Mouse (Mus musculus): Measurements from ENCODE around the gene Glp1r. TPM values are rescaled to one million over a fixed set of nuclear protein-coding genes. Genes with fewer than 3 reads are reported as not detected.

Glp1r gene
- polyA plus RNA-seq, 1 experiment: 0.49 TPM

DNA sequence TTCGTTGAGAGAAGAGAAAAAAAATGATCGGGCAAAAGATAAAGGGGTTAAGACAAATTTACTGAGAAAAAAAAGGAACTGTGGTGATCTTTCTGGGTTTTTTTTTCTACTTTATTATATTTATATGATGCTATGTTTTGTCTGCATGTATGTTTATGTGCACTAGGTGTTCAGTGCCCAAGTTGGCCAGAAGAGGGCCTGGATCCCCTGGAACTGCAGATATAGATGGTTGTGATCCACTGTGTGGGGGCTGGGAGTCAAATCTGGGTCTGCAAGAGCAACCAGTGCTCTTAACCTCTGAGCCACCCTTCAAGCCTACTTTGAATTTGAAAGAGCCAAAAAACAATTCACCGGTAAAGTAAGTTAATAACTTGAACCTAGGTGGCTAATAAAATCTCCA, 21.2 kb upstream of the Glp1r start:
- no peak for DNase-seq (ENCODE audit: low read depth)
- TF ChIP-seq CTCF (IDR thresholded peaks at IDR 0.05; ENCODE audit: borderline replicate concordance, extremely low read depth, insufficient read depth, insufficient read length) (no peak), POLR2A (IDR thresholded peaks at IDR 0.05; ENCODE audit: borderline replicate concordance, extremely low read depth, insufficient read depth, insufficient read length, poor library complexity, severe bottlenecking) (no peak)

DNA sequence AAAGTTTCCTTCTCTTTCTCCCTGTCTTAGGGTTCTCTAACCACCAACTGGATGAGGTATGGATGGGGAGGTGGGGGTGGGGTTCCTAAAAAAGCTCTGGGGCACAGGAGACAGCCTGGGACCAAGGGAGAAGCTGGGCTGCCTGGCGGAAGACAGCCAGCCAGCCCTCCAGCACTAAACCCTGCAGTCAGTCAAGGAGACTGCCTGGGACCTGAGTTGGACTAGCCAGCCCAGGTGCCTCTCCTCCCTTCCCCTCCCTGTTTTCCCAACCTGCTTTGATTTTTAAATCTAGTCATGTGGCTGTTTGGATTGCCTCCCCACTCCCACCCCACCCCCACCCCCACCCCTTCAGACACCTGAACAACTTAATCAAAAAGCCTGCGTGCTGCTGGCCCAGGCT, 20.6 kb upstream of the Glp1r start:
- no peak for DNase-seq (ENCODE audit: low read depth)
- TF ChIP-seq CTCF (IDR thresholded peaks at IDR 0.05; ENCODE audit: borderline replicate concordance, extremely low read depth, insufficient read depth, insufficient read length): no peak
- TF ChIP-seq POLR2A (IDR thresholded peaks at IDR 0.05; ENCODE audit: borderline replicate concordance, extremely low read depth, insufficient read depth, insufficient read length, poor library complexity, severe bottlenecking): no peak

DNA sequence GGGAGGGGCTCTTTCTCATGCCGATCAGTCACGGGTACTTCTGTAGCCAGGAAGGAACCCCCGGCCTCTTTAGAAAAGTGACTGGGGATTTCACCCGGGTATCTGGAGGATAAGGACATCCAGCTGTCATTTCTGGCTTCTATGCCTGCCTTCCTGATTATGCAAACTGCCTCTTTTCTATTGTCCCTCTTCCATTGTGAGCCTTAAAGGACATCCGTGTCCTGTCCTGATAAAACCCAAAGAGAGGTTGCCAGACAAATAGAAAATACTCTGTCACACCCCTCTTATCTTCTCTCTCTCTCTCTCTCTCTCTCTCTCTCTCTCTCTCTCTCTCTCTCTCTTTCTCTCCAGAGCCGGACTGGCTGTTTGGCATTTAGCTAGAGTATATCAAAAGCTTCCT, 19.4 kb upstream of the Glp1r start:
- DNase-seq (ENCODE audit: low read depth): peak; percentile 73
- no peak for TF ChIP-seq CTCF (IDR thresholded peaks at IDR 0.05; ENCODE audit: borderline replicate concordance, extremely low read depth, insufficient read depth, insufficient read length)
- no peak for TF ChIP-seq POLR2A (IDR thresholded peaks at IDR 0.05; ENCODE audit: borderline replicate concordance, extremely low read depth, insufficient read depth, insufficient read length, poor library complexity, severe bottlenecking)

DNA sequence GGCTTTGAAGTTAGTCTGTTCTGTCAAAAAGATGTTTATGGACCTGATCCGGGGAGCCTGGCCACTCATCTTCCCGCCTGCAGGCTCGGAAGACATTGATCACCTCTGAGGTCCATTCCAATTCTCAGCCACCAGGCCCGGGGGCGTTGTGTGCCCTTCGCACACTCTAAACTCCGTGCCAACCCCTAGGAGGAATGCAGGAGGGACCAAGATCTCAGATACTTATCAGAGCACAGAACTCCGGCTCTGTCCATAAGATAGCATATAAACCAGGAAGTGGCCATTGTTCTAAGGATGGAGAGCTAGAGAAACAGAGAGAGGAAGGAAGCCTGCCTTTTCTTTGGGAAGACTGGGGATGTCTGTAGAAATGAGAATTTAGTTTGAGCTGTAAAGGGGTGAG, 18.1 kb upstream of the Glp1r start:
- no peak for TF ChIP-seq CTCF (IDR thresholded peaks at IDR 0.05; ENCODE audit: borderline replicate concordance, extremely low read depth, insufficient read depth, insufficient read length)
- TF ChIP-seq POLR2A (IDR thresholded peaks at IDR 0.05; ENCODE audit: borderline replicate concordance, extremely low read depth, insufficient read depth, insufficient read length, poor library complexity, severe bottlenecking): no peak
- no peak for DNase-seq (ENCODE audit: low read depth)

DNA sequence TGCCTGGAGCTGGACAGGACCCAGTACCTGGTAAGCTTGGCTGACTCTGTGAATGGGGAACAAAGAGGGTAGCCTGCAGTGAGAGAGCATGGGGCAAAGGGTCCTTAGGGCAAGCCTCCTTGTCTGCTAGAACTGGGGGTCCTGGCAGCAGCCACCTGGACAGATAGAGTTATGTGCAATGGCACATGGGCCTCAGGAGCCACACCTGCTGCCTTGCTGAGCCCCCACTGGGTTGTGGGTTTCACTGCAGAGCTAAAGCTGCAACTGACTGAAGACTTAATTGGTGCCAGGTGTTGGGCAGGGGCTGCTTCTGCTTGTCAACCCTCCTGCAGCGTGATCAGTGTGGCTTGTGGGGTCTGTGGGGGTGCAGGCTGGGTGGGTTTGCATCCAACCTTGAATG, 9.5 kb upstream of the Glp1r start:
- DNase-seq (ENCODE audit: low read depth): no peak
- TF ChIP-seq POLR2A (IDR thresholded peaks at IDR 0.05; ENCODE audit: borderline replicate concordance, extremely low read depth, insufficient read depth, insufficient read length, poor library complexity, severe bottlenecking): no peak
- no peak for TF ChIP-seq CTCF (IDR thresholded peaks at IDR 0.05; ENCODE audit: borderline replicate concordance, extremely low read depth, insufficient read depth, insufficient read length)

DNA sequence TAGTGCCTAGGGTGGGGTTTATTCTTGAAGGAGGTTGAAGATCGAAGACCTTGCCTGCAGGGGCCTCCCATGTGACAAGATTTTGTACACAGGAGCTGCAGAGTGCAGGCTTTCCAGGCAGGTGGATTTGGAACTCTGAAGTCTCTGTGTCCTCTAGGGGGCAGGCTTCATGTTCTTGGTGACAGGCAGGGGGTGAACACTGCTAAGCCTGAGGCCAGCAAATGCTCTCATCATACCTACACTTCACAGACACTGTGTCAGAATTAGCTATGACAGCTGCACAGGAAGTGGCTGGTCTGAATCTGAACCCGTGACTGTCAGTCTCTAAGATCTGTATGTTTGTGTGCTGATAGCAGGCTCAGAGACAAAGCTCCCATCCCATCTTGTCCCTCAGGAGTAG, 8.9 kb upstream of the Glp1r start:
- DNase-seq (ENCODE audit: low read depth): peak; percentile 45
- TF ChIP-seq CTCF (IDR thresholded peaks at IDR 0.05; ENCODE audit: borderline replicate concordance, extremely low read depth, insufficient read depth, insufficient read length) (peak; percentile 45; the same call in 1 of the 2 replicates), POLR2A (IDR thresholded peaks at IDR 0.05; ENCODE audit: borderline replicate concordance, extremely low read depth, insufficient read depth, insufficient read length, poor library complexity, severe bottlenecking) (no peak)

DNA sequence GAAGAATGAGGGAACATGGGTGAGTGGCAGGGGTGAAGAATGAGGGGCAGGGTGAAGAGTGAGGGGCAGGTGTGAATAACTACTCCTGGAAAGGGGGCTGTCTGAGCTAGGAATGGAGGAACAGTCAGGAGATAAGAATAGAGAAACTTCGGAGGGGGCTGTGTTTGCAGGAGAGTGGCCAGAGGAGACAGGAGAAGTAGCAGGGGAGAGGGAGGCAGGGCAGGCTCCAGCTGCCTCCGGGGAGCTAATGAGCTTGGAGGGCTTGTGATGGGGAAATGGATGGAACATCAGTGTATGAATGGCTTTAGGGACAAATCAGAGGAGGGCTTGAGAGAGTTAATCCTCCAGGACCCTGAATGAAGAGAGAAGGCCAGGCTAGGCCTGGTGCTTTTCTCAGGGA, 4.5 kb upstream of the Glp1r start:
- DNase-seq (ENCODE audit: low read depth): no peak
- TF ChIP-seq CTCF (IDR thresholded peaks at IDR 0.05; ENCODE audit: borderline replicate concordance, extremely low read depth, insufficient read depth, insufficient read length) (no peak), POLR2A (IDR thresholded peaks at IDR 0.05; ENCODE audit: borderline replicate concordance, extremely low read depth, insufficient read depth, insufficient read length, poor library complexity, severe bottlenecking) (no peak)

DNA sequence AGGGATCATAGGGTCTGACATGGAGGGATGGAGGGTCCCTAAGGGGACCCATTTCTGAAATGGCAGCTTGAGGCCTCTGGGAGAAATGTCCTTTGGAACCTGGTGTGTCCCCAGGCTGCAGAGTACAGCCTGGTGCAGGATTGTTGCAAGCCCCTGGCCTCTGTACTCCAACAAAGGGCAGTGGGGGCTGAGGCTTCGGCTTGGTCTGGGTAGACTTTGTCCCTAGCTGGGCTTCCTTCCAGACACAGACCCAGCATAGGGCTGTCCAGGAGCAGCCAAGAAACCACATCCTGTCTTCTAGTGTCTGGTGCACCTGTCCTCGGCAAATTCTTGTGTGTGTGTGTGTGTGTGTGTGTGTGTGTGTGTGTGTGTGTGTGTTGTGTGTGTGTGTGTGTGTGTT, 2.5 kb downstream of the Glp1r start:
- TF ChIP-seq POLR2A (IDR thresholded peaks at IDR 0.05; ENCODE audit: borderline replicate concordance, extremely low read depth, insufficient read depth, insufficient read length, poor library complexity, severe bottlenecking): no peak
- TF ChIP-seq CTCF (IDR thresholded peaks at IDR 0.05; ENCODE audit: borderline replicate concordance, extremely low read depth, insufficient read depth, insufficient read length): no peak
- DNase-seq (ENCODE audit: low read depth): no peak

DNA sequence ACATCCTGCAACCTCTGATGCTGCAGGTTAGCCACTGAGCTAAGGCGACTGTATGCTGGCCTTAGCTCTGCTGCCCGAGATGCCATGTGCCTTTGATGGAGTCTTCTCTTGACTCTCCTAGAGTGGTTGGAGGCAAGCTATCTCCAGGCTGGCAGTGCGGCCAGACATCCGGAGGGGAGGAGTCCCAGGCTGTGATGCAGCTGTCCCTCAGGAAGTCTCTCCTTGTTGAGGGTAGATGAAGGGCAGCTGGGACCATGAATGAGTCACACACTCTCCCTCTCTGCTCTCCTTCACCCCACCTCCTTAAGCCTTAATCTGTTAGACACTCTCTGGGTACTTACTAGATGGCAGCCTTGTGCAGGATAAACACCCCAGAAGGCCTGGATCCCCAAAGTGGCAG, 6.0 kb downstream of the Glp1r start:
- TF ChIP-seq CTCF (IDR thresholded peaks at IDR 0.05; ENCODE audit: borderline replicate concordance, extremely low read depth, insufficient read depth, insufficient read length) (no peak), POLR2A (IDR thresholded peaks at IDR 0.05; ENCODE audit: borderline replicate concordance, extremely low read depth, insufficient read depth, insufficient read length, poor library complexity, severe bottlenecking) (no peak)
- DNase-seq (ENCODE audit: low read depth): no peak

DNA sequence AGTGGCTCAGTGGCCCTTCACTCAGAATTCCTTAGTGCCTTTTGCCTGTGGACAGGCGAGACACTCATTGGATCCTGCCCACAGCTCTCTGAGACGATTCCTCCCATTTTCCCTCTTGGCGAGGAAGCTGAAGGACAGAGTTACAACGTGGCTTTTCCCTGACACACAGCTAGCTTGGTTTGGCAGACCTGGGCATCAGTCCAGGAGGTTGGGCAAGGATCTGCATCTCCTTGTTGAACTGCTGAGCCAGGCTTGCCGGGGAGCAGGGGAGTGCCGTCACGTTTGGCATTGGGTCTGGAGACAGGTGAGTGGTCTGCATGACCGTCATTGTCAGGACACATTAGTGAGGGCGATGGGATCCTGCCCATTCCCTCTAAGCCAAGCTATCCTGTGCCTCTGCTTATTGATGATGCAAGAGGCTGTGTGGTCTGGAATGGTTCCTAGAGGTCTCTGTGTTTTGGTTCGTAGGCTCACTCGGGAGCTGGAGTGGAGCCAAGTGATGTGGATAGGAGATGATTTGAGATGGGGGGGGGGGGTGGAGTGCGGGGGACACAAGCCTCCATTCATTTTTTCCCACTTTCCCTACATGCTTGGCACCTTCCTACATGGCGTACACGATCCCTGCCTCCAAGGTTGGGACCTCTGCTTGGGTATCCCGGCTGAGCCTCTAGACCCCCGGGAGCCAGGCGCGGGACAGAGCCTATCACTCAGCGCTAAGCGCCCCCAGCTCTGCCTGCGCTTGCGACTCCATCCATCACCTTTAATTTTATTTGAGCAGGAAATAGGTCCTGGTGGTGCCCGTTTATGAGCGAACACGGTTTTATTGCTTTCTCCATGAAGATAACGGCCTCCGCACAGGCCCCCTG, 9.5 kb downstream of the Glp1r start:
- TF ChIP-seq POLR2A (IDR thresholded peaks at IDR 0.05; ENCODE audit: borderline replicate concordance, extremely low read depth, insufficient read depth, insufficient read length, poor library complexity, severe bottlenecking) (no peak), CTCF (IDR thresholded peaks at IDR 0.05; ENCODE audit: borderline replicate concordance, extremely low read depth, insufficient read depth, insufficient read length) (no peak)

DNA sequence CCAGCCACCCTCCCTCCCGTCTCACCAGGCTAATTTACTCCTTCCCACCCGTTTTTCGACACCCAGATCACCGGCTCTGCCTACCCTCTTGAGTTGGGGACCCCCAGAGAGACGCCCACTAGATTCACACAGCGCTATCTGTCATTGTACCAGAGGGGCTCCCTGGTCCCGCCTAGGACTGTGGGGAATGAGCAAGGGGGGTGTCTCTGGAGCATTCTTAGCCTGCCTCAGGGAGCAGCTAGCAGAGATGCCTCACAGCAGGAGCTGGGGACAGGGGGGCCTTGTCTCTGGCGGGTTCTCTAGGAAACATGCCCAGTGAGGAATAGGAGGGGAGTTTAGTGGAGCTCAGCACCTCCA, 10.1 kb downstream of the Glp1r start:
- DNase-seq (ENCODE audit: low read depth): no peak
- TF ChIP-seq CTCF (IDR thresholded peaks at IDR 0.05; ENCODE audit: borderline replicate concordance, extremely low read depth, insufficient read depth, insufficient read length) (no peak), POLR2A (IDR thresholded peaks at IDR 0.05; ENCODE audit: borderline replicate concordance, extremely low read depth, insufficient read depth, insufficient read length, poor library complexity, severe bottlenecking) (no peak)

More for the DNA sequence above, 9.5 kb downstream of the Glp1r start:
- DNase-seq (ENCODE audit: low read depth): peak; percentile 36

DNA sequence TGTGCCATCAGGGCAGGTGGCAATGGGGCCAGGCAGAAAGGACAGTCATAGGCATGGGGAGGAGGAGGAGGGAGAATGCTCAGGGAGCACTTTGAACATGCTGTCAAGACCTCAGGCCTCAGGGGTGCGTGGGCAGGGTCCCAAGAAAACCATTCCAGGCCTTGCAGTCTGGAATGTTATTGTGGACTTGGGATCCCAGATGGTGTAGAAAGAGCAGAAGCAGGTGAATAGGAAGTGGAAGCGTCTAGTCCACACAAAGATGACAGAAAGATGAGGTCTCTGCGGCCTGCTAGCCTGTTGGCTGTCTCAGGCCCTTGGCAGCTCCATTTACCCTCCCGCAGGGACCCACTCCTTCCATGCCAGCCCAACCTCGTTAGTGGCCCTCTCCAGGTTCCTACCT, 10.9 kb downstream of the Glp1r start:
- no peak for DNase-seq (ENCODE audit: low read depth)
- TF ChIP-seq POLR2A (IDR thresholded peaks at IDR 0.05; ENCODE audit: borderline replicate concordance, extremely low read depth, insufficient read depth, insufficient read length, poor library complexity, severe bottlenecking): no peak
- TF ChIP-seq CTCF (IDR thresholded peaks at IDR 0.05; ENCODE audit: borderline replicate concordance, extremely low read depth, insufficient read depth, insufficient read length): no peak
